Mouse (Mus musculus) cerebellum, postnatal 10 days (tissue): ENCODE results near the gene Ecpas.

Experiments used
- DNase-seq, 2 experiments: peaks; one replicate each; pipeline ENCODE4 v3.0.0; 2021; ENCODE audit warnings: mixed read lengths in 2 of 2

The Ecpas gene

DNA sequence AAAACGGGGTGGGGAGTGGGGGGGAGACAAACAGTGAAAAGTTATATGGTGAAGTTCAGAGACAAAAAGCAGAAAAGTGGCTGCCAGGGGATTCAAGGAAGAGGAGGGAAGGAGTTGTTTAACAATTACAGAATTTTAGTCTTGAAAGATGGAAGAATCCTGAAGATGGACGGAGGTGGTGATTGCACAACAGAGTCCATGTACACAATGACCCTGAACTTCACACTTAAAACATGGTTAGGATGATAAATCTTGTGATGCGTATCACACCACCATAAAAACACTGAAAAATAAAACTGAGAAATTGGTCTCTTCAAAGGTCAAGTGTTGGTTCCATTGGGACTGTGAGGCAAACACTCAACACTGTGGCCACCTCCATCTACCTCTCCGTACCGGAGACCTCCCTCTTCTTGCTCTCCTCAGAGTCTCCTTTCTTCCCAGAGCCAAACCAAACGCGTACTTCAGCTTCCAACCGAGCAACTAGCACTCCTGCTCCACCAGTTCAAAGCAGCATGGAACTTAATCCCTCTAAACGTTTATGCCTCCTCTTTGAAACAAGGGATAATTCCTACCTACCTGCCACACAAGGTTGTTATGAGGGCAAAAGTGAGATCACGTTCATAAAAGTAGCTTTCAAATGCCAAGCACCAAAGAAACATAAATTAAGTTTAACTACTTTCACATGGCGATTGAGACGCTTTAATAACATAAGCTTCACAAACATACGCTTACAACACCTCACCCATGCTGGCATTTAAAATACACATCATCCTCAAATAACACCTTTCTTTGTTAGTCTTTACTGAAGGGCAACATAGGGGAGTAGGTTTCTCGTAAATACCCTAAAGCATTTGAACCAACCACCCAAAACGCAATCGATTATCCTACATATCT lies 2.1 kb downstream of the Ecpas start:
- DNase-seq: peak in 1 of 2 experiments; percentile 6

DNA sequence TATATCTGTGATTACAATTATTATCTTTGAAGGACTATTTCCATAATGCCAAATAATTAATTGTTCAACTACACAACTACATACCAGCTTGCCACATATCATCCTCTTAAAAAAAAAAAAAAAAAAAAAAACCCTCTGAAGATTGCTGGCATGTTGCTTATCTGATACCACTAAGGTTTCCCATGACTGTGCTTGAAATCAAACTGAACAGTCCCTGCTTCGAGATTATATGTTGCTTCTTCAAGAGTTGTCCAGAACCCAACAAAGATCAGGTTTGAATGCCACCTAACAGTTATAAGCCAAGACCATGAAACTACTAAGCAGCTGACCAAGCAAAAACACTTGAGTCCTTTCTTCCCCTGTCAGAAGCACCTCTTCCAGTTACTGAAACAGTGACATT lies 5.1 kb downstream of the Ecpas start:
- DNase-seq: no peak

DNA sequence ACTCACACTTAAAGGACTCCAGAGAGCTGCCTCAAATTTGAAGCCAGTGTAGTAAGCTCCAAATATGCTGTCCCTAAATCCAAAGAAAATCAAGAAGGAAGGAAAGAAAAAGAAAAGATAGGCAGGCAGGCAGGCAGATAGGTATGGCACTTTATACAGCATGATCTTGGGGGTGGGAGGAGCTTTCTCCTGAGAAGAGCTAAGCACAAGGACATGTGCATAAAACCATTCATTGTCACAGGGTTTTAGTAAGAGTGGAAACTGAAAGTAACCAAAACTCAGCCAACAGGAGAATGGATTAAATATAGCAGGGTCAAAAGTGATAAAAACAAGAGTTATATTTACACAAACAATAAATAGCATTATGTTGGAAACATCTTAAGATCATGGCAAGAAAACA lies 14.2 kb downstream of the Ecpas start:
- DNase-seq: no peak

DNA sequence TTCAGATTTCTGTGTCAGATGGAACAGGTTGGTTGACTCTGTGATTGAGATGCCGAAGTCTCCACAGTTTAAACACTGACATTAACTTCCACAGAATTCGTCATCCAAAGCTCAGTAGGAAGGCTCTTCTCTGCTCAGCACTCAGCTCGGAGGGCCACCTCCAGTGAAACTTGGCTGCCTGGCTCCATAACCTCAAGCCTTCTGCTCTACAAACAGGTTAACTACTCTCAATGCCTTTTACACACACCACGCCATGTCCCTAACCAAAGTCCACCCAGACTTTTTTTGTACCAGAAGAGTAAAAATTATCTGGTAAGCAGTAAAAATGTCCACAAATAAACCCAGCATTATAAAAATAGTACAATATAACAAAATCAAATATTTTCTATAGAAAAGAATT lies 15.1 kb downstream of the Ecpas start:
- no peak for DNase-seq

DNA sequence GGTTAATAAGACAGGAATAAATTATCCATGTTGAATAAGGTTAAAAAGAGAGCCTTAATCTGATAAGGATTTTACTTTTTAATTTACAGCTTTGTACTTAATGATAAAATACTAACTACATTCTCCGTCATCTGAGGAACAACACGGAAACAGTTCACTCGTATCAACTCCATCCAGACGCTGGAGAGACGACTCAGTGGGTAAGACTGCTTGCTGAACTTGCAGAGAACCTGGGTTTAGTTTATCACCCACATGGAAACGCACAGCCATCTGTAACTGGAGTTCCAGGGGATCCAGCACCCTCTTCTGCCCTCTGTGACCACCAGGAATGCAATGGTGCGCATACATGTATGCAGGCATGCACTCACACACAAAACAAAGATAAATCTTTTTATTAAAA lies 18.1 kb downstream of the Ecpas start:
- no peak for DNase-seq

DNA sequence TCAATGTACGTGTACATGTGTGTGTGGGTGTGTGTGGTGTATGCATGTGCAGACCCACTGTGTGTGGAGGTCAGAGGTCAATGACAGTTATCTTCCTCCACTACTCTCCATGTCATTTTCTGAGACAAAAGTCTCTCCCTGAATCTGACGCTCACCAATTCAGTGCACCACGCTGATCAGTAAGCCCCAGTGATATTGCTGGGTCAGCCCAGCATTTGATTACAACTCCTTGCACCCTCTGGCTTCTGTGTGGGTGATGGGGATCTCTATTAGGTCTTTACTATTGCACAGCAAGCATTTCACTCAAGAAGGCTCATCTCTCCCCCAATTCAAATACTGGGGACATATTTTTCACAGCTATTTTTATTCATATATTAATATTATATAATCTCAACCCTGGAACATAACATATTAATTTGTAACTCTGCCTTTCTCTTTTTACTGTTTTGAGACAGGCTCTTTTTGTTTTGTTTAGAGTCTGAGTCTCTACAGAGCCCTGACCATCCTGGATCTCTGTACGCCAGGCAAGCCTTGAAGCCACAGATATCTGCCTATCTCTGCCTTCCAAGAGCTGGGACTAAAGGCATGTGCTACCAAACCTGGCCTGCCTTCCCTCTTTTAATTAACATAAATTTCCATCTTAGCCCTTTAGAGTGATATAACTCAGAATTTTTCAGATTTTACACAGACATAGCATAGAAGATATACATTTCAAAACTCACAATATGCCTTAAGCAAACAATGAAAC lies 22.3 kb downstream of the Ecpas start:
- DNase-seq: no peak

DNA sequence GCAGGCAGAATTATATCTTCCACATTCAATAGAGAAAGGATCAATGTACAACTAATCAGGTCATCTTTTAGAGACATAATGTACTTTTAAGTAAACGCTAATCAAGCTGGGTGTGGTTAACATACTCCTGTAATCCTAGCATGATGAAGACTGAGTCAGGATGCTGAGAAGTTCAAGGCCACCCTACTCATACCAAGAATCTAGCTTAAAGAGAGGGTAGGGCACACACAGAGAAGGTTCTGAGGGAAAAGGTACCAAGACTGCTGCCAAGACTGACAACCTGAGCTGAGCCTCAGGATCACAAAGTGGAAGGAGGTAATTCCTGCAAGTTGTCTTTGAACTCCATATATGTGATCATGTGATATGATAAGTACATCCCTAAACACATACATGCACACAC lies 24.0 kb downstream of the Ecpas start:
- no peak for DNase-seq

DNA sequence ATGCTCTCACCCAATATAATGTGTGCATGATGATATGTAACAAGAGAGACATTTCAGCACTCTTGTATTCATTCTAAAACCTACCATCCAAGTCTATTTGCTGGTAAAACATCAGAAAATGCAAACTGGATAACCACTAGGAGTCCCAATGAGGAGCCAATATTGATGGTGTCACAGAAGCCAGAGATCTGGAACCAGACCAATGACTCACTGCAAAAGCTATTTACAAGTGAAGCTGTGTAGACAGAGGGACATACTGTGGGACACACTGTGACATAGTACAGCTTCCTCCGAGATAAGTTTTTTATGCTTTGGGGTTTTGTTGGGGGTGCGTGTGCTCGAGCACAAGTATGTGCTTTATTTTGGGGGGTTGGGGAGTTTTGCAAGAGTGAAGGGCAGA lies 24.9 kb downstream of the Ecpas start:
- no peak for DNase-seq

DNA sequence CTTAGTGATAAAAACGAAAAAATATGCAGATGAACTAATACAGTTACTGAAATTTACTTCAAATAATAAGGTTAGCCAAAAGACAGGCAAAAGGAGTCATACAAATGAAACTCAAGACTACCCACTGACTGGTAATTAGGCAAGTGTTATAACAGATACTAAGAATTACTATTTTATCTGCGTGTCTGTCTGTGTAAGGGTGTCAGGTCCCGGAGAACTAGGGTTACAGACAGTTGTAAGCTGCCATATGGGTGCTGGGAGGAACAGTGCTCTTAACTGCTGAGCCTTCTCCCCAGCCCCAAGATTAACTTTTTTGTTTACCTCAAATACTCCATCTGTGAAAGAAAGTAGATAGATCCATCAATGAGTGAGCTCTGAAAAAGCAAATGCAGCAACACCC lies 25.8 kb downstream of the Ecpas start:
- DNase-seq: no peak

DNA sequence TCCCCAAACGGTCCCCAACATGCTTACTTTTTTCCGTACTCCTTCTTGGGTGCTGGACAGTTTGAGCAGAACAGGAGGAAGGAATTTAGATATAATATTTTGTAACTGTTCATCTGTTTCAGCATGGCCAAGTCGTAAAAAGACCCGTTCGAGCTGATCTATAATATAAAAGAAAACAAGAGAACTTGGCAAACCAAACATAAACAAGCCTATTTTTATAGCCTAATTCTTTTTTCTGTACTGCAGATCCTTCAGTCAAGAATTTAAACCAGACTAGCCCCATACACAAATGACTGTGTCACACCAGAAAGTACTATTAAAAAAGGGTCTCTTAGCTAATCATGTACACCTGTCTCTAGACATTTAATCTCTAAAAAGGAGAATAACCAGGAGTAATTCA lies 27.2 kb downstream of the Ecpas start:
- DNase-seq: no peak

DNA sequence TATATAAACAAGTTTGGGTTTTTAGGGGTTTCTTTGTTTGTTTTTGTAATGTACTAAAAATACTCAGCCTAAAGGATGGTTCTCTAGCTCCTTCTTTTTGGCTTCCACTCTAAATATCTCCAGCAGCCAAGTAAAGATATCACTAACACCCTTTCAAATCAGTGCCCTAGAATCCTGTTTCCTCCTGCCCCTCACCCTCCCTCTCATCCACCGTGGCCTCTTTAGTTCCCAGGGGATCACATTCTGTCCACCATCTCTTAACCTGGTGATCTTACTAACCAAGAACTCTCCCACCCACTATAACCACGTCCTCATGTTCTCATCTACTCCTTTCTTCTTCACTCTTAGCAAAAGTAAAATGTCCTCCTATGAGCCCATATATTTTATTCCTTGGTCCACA lies 28.7 kb downstream of the Ecpas start:
- DNase-seq: no peak

DNA sequence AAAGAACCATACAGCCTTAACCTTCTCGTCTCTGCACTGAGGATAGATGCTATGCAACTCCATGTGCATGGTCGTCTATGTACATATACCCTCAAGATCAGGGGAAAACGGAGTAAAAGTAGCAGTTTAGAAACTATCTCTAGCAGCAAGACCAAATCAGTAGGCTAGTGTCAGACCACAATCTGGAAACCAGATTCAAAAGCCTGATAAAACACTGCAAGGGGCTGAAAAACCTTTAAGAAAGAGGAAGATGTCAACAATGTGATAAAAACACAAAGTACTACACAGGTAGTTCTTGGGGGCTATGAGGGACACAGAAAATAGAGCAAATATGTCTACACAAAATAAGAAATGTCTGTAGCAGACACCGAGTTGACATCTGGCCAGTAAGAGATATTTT lies 38.2 kb downstream of the Ecpas start:
- no peak for DNase-seq

DNA sequence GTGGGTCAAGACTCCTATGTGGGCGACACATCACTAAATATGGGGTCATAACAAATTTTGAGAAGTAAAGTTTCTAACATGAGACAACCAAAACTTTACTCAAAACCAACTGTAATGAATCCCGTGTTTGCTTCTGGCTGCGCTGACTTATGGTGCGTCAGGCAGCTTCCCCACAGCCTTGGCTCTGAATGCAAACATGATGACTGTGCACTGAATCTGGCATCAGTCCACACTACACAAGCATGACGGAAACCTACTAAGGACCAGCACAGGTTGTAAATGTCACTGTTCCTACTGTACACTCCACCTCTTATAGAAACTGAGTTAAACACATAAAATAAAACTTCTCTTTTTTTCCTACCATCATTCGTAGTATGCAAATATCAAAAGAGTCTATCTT lies 45.3 kb downstream of the Ecpas start:
- DNase-seq: peak; percentile 58 to 60

DNA sequence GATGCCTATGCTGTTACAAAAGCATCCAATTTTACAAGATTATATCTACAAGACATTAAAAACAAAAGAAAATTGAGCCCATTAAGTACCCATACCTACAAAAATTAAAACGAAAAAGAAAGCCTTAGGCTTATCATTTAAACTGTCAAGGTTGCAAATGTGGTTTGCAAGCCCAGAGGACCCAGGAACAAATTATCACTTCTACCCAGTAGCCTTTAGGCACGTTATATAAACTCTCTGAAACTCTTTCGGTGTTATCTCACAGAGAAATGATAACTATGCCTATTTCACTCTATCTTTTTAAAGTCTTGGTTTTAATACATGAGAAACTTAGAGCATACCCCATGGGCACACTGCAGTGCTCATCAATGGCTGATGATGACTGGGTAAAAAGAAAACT lies 79.6 kb downstream of the Ecpas start:
- DNase-seq: no peak

DNA sequence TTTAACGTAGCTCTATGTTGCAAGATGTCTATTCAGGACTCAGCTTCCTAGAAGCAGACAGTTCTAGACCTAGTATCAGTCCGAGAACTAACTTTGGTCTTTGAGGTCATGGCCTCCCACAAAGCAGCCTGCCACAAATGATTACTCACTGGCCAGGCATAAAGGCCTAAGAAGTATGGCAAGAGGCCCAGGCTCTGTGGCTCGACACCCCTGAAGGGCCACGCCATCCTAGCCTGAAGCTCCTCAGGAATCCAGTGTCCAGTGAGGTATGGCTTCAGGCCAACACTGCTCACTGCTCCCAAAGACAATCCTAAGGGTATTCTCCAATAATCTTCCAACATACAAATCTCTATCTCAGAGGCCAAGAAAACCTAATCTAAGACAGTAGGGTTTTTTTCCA lies 86.6 kb downstream of the Ecpas start:
- peak in 1 of 2 experiments; percentile 12 for DNase-seq

DNA sequence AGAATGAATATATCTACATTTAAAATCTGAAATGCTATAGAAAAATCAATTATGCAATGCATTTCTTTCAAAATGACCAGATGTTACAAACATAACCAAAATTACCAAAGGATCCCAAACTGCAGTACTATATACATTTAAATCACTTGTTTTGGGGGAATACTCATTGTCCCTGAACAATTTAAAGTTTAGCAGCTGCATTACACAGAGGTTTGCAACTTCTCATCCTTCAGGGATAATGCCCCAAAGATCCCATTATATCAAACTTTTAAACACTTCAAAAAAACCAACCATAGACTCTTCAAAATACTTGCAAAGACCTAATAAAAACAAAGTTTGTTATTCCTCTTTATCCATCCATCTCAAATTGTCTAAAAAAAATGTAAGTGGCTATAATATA lies 124.9 kb downstream of the Ecpas start, which contains the start of gene Olfr267:
Gene Olfr267, minus strand, starts transcription at position 101 of the 400 bp plus-strand sequence.
- no peak for DNase-seq

DNA sequence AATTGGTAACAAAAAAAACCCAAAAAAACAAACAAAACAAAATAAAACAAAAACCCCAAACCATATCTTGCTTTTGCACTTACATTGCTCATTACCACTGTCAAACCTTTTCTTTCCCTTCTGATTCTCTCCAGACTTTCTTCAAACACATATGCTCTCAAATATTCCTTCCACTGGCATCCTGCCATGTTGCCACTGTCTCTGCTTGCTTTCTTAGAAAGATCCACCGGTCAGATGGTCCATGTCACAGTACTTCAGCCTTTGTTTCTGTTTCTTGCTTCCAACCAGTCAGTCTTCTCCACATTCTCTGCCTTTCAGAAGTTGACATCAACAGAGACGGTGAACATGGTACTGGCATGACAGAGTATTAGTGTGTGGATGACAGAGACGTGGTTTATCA lies 125.9 kb downstream of the Ecpas start:
- peak; percentile 25 to 48 for DNase-seq

DNA sequence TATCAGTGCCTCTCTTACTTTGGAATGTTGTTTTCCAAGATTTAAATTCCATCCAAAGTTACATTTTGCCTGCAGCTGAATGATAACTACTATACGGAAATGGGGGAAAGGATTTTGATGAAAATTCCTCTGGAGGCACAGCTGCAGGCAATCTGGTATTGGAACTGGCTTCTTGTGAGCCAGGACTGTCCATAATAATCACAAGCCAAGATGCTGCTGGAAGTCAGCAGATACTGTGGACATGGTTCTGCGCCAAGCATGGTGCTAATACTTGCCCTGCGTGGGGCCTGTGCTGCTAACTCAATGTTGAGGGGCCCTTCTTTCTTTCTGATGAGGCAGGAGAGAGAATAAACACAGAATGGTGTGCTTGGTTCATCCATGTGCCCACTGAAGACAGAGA lies 149.1 kb downstream of the Ecpas start:
- no peak for DNase-seq

DNA sequence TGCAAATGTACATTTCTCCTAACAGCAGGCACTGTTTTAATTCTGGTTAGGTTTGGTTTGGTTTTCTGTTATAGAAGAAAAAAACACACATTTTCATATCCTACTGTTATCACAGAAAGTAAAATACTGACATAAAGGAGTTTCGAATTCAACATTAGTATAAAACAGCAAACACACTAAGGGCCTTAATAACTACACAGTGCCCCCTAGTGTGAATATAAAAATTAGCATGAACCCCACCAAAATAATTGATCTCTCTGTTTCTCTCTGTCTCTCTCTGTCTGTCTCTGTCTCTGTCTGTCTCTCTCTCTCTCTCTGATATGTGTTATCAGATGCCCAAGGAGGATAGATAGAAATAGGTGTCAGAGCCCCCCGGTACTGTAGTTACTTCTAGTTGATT lies 163.0 kb downstream of the Ecpas start:
- peak in 1 of 2 experiments; percentile 39 for DNase-seq

DNA sequence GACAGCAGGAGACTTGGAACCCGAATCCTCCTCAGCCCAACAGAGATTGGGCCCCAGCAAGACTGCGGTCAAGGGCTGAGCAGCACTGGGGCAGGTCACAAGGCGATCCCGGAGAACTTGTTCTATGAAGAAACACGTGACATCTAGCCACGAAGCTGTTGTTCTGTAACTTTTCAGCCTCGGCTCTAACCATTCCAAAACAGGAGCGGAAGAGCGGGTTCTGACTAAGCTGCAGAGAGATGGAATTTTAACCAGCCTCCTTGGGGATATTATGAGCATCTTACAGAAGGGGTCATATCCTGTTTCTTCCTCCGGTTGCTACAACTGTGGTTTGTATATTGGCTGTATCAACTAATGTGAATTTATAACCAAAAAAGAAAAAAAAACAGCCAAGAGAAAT lies 163.4 kb downstream of the Ecpas start:
- DNase-seq: peak in 1 of 2 experiments; percentile 9
